Mouse (Mus musculus) forebrain, embryonic 12.5 days (tissue): ENCODE results near the gene Bcat2. TPM values are rescaled to one million over a fixed set of nuclear protein-coding genes. Genes with fewer than 3 reads are reported as not detected.

Experiments
- ATAC-seq: fragments of 200-750 bp; cut with Nextera tagmentation; 2 replicates; pipeline ENCODE4 v1.8.0; 2017; ENCODE audit warnings: moderate TSS enrichment; ENCODE audit not compliant: low FRiP score
- H3K27ac ChIP-seq: fragments of 300-500 bp; sonication (generic); 2 replicates; pipeline ENCODE4 v1.5.1; 2016; ENCODE audit warnings: mild to moderate bottlenecking
- H3K27me3 ChIP-seq: fragments of 300-500 bp; sonication (generic); 2 replicates; pipeline ENCODE4 v1.6.1; 2016; ENCODE audit warnings: mild to moderate bottlenecking
- H3K36me3 ChIP-seq: fragments of 300-500 bp; sonication (generic); replicated peaks from 2 replicates; pipeline ENCODE4 v1.6.1; 2016; ENCODE audit warnings: mild to moderate bottlenecking
- H3K4me1 ChIP-seq: fragments of 300-500 bp; sonication (generic); 2 replicates; pipeline ENCODE4 v1.6.1; 2016
- H3K4me2 ChIP-seq: fragments of 300-500 bp; sonication (generic); 2 replicates; pipeline ENCODE4 v1.6.1; 2016; ENCODE audit warnings: mild to moderate bottlenecking, moderate library complexity
- H3K4me3 ChIP-seq: fragments of 300-500 bp; sonication (generic); replicated peaks from 2 replicates; pipeline ENCODE4 v1.5.1; 2016; ENCODE audit warnings: mild to moderate bottlenecking
- H3K9ac ChIP-seq: fragments of 300-500 bp; sonication (generic); 2 replicates; pipeline ENCODE4 v1.6.1; 2016; ENCODE audit warnings: mild to moderate bottlenecking
- H3K9me3 ChIP-seq: fragments of 300-500 bp; sonication (generic); 2 replicates; pipeline ENCODE4 v1.6.1; 2016
- WGBS: fragments of 180-500 bp; shearing (Covaris S2); methylation state at CpG from one replicate; pipeline ENCODE4 v1.1.7; 2016; 5-methylcytosine and 5-hydroxymethylcytosine counted together
- polyA plus RNA-seq: library from polyadenylated mRNA; unstranded; fragments of >200 nt; fragmentation: Nextera tagmentation; extraction: Ambion mirVana; gene quantifications from 2 replicates; pipeline ENCODE4 v1.2.1, GENCODE M21; 2016

The Bcat2 gene
- polyA plus RNA-seq, 1 experiment from 2014 or later: 22.2 TPM

GRCm38 (mm10) chr7:45619592-45619991 is 49.6 kb downstream of the Bcat2 start:
- no peak overlapping the region for H3K27ac ChIP-seq
- H3K4me2 ChIP-seq: no peak overlapping the region
- H3K4me1 ChIP-seq: peaks cover 4% of the 10 kb centered on the region; the same call in 1 of the 2 replicates
- ATAC-seq: no peak
- H3K9me3 ChIP-seq: no peaks in the 10 kb centered on the region
- no peak overlapping the region for H3K9ac ChIP-seq
- WGBS: 90% methylated on average over 5 of the region's 5 CpGs
- H3K27me3 ChIP-seq: peaks cover 55% of the 10 kb centered on the region
- H3K4me3 ChIP-seq: no peak overlapping the region
- no peaks in the 10 kb centered on the region for H3K36me3 ChIP-seq

GRCm38 (mm10) chr7:45621443-45621842 is 51.5 kb downstream of the Bcat2 start, which contains the start of gene Izumo1:
Gene Izumo1 (plus strand): TSS chr7:45621811.
- H3K9me3 ChIP-seq: no peaks in the 10 kb centered on the region
- no peak within 1 kb of the TSS for H3K4me2 ChIP-seq
- H3K36me3 ChIP-seq: no peaks in the 10 kb centered on the region
- H3K27me3 ChIP-seq: peaks cover 51% of the 10 kb centered on the region
- H3K9ac ChIP-seq: no peak within 1 kb of the TSS
- 32% methylated on average over 9 of the region's 9 CpGs for WGBS
- no peak within 1 kb of the TSS for H3K27ac ChIP-seq
- no peak within 1 kb of the TSS for H3K4me3 ChIP-seq
- ATAC-seq: no peak
- peaks cover 4% of the 10 kb centered on the region; the same call in 1 of the 2 replicates for H3K4me1 ChIP-seq

- Histone ChIP-seq H3K27ac (no peak overlapping the region), H3K36me3 (no peaks in the 10 kb centered on the region), H3K4me2 (no peak overlapping the region), H3K9me3 (no peaks in the 10 kb centered on the region), H3K27me3 (peaks cover 51% of the 10 kb centered on the region), H3K9ac (no peak overlapping the region), H3K4me3 (no peak overlapping the region), H3K4me1 (peaks cover 8% of the 10 kb centered on the region)
- ATAC-seq: no peak
- WGBS: 96% methylated on average over 11 of the region's 11 CpGs
Measured at GRCm38 (mm10) chr7:45623507-45623906, 53.6 kb downstream of the Bcat2 start.

GRCm38 (mm10) chr7:45624718-45625117 is 54.8 kb downstream of the Bcat2 start:
- Histone ChIP-seq H3K4me2 (no peak overlapping the region), H3K27me3 (peaks cover 50% of the 10 kb centered on the region), H3K36me3 (no peaks in the 10 kb centered on the region), H3K4me1 (peaks cover 14% of the 10 kb centered on the region), H3K9ac (no peak overlapping the region), H3K27ac (no peak overlapping the region), H3K9me3 (no peaks in the 10 kb centered on the region), H3K4me3 (no peak overlapping the region)
- ATAC-seq: no peak
- WGBS: 87% methylated on average over 3 of the region's 3 CpGs

- Histone ChIP-seq H3K9me3 (no peaks in the 10 kb centered on the region), H3K4me2 (no peak overlapping the region), H3K4me1 (peaks cover 14% of the 10 kb centered on the region), H3K4me3 (no peak overlapping the region), H3K9ac (no peak overlapping the region), H3K27me3 (peaks cover 51% of the 10 kb centered on the region), H3K27ac (no peak overlapping the region), H3K36me3 (no peaks in the 10 kb centered on the region)
- WGBS: 90% methylated on average over 8 of the region's 8 CpGs
- ATAC-seq: no peak
Measured at GRCm38 (mm10) chr7:45625481-45625880, 55.5 kb downstream of the Bcat2 start.

GRCm38 (mm10) chr7:45626571-45627076 is 56.7 kb downstream of the Bcat2 start:
- Histone ChIP-seq H3K9me3 (no peaks in the 10 kb centered on the region), H3K27ac (no peak overlapping the region), H3K36me3 (no peaks in the 10 kb centered on the region), H3K4me3 (no peak overlapping the region), H3K27me3 (peaks cover 59% of the 10 kb centered on the region), H3K4me1 (peaks cover 14% of the 10 kb centered on the region), H3K4me2 (no peak overlapping the region), H3K9ac (no peak overlapping the region)
- 93% methylated on average over 7 of the region's 7 CpGs for WGBS
- no peak for ATAC-seq

GRCm38 (mm10) chr7:45627261-45627660 is 57.3 kb downstream of the Bcat2 start, which contains the start of gene Rasip1:
Gene Rasip1 (plus strand): TSS chr7:45627488.
- peaks cover 66% of the 10 kb centered on the region for H3K27me3 ChIP-seq

GRCm38 (mm10) chr7:45628364-45629294 is 58.7 kb downstream of the Bcat2 start:
- Histone ChIP-seq H3K4me1 (peaks cover 17% of the 10 kb centered on the region), H3K36me3 (no peaks in the 10 kb centered on the region), H3K9ac (peak overlapping the region; percentile 78), H3K4me2 (peak overlapping the region; percentile 96), H3K27me3 (peaks cover 79% of the 10 kb centered on the region), H3K9me3 (no peaks in the 10 kb centered on the region), H3K4me3 (peak overlapping the region; percentile 60), H3K27ac (peak overlapping the region; percentile 83)
- peak; percentile 85 for ATAC-seq
- WGBS: 1% methylated on average over 104 of the region's 105 CpGs

More at GRCm38 (mm10) chr7:45627261-45627660, 57.3 kb downstream of the Bcat2 start, which contains the start of gene Rasip1:
- ATAC-seq: no peak
- Histone ChIP-seq H3K27ac (peak within 1 kb of the TSS; percentile 83), H3K4me2 (peak within 1 kb of the TSS; percentile 96), H3K4me1 (peaks cover 14% of the 10 kb centered on the region), H3K4me3 (peak within 1 kb of the TSS; percentile 60), H3K36me3 (no peaks in the 10 kb centered on the region), H3K9ac (peak within 1 kb of the TSS; percentile 78), H3K9me3 (no peaks in the 10 kb centered on the region)
- 92% methylated on average over 9 of the region's 9 CpGs for WGBS

- Histone ChIP-seq H3K27me3 (peaks cover 79% of the 10 kb centered on the region), H3K4me1 (peaks cover 17% of the 10 kb centered on the region), H3K4me2 (no peak overlapping the region)
Measured at GRCm38 (mm10) chr7:45630064-45630907, 60.3 kb downstream of the Bcat2 start.

GRCm38 (mm10) chr7:45632499-45632898 is 62.5 kb downstream of the Bcat2 start:
- Histone ChIP-seq H3K27me3 (peaks cover 60% of the 10 kb centered on the region), H3K4me3 (peak overlapping the region; percentile 27), H3K9ac (peak overlapping the region; percentile 48; the same call in 1 of the 2 replicates), H3K36me3 (peaks cover 10% of the 10 kb centered on the region; the same call in 1 of the 2 replicates), H3K9me3 (no peaks in the 10 kb centered on the region), H3K4me2 (peak overlapping the region; percentile 47), H3K4me1 (peaks cover 15% of the 10 kb centered on the region), H3K27ac (no peak overlapping the region)
- 21% methylated on average over 35 of the region's 35 CpGs for WGBS
- ATAC-seq: no peak

More at GRCm38 (mm10) chr7:45630064-45630907, 60.3 kb downstream of the Bcat2 start:
- ATAC-seq: no peak
- Histone ChIP-seq H3K9ac (no peak overlapping the region), H3K36me3 (no peaks in the 10 kb centered on the region), H3K9me3 (no peaks in the 10 kb centered on the region), H3K27ac (no peak overlapping the region), H3K4me3 (no peak overlapping the region)
- 74% methylated on average over 23 of the region's 23 CpGs for WGBS

- Histone ChIP-seq H3K4me1 (peaks cover 7% of the 10 kb centered on the region), H3K4me3 (no peak overlapping the region), H3K27ac (no peak overlapping the region), H3K9me3 (no peaks in the 10 kb centered on the region), H3K27me3 (peaks cover 41% of the 10 kb centered on the region), H3K36me3 (peaks cover 10% of the 10 kb centered on the region; the same call in 1 of the 2 replicates), H3K4me2 (no peak overlapping the region), H3K9ac (no peak overlapping the region)
- WGBS: 91% methylated on average over 11 of the region's 11 CpGs
- no peak for ATAC-seq
Measured at GRCm38 (mm10) chr7:45634946-45635681, 65.2 kb downstream of the Bcat2 start.
